Mouse (Mus musculus): ENCODE measurements around the gene March1.

DNA sequence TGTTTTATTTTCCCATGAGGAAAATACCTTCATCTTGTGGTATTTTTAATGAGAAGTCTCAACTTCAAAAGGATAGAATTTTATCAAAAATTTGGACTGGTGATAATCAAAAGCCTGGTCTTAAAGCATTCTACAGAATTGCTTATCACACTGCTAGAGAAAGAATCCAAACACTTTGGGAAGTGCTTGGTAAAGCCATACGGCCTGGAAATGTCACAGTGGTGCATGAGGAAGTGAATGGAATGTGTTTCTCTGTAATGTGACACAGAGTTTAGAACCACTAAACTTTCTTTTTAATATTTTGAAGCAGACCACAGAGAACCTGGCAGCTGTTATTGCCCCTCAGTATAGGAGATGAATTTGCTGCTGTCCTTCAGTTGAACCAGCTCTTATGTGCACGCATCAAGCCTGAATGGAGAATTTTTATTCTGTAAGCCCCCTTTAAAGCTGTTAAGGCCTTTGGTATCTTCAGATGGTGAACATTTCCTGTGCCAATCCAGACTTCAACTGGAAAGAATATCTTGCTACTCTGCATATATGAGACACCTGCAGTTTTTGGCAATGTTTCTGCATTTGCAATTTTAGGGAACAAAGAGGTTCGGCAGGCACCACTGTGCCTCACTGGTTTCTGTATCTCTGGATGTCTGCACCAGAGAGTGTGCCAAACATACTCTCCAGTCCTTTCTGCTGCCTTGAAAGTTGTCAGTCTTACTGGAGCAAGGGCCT, 304.8 kb downstream of the March1 start:
- no peak for TF ChIP-seq FLI1 (IDR thresholded peaks at IDR 0.05; ENCODE audit: low read length)
- TF ChIP-seq GATA1 (IDR thresholded peaks at IDR 0.05; ENCODE audit: borderline replicate concordance, low read length): no peak

Measured in megakaryocyte, embryonic 14.5 days (primary cell).